Mouse (Mus musculus) thymus, adult 2 months (tissue): ENCODE measurements around the gene Fam155a.

Experiments used
- CTCF ChIP-seq: fragments of 200-500 bp; IDR thresholded peaks from 2 replicates; pipeline ENCODE4 v1.5.1; 2012; ENCODE audit warnings: mild to moderate bottlenecking, control low read depth, low read length, moderate library complexity, borderline replicate concordance; ENCODE audit not compliant: control insufficient read depth, poor library complexity, insufficient read depth; ENCODE audit errors: extremely low read depth
- POLR2A ChIP-seq: fragments of 200-500 bp; IDR thresholded peaks from 2 replicates; pipeline ENCODE4 v1.6.1; 2012; ENCODE audit warnings: mild to moderate bottlenecking, low read length, control low read depth, moderate library complexity; ENCODE audit not compliant: control insufficient read depth, poor library complexity, insufficient read depth; ENCODE audit errors: extremely low read depth

DNA sequence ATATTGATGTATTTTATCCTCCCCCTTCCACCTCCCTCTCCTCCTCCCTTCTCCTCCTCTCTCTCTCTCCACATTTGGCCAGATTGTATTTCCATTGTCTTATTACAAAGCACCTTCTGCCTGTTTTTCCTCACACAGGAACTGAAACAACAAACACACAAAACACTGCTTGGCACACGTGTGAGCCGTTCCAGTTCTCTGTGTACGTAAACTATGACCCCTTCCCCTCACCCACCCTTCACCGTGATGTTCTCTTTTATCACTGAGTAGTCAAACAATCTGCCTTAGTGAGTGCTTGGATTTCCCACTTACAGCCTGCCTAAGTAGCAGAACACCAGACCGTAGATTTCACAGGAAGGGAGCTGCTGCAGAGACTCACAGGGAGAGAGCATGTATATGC lies 530.0 kb downstream of the Fam155a start:
- TF ChIP-seq CTCF, result no peak
- TF ChIP-seq POLR2A, result no peak
